10 mouse cellular contexts compared by ENCODE assay signal in the genomic region with DNA sequence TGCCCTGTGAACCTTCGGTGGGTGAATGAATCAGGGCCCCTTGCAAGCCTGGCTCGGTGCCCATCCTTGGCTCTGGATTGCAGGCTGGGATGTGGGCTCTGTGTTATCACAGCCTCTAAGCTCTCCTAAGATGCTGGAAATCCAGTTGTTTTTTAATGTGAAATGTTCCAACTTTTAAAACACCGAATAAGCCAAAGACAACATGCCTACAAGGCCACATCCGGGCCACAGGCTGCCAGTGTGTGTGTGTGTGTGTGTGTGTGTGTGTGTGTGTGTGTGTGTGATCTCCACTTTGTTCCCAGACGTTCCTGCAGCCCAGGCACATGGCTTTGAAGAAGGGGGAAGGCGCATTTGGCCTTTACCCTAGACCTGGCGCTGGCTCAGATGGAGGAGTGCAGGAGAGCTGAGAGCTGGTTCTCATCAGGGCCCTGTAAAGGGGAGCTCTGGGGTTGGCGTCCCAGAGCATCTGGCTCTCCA. TPM values are rescaled to one million over a fixed set of nuclear protein-coding genes. Genes with fewer than 3 reads are reported as not detected.
DNase-seq lines count a peak whose midpoint lies in the region; ATAC-seq and TF ChIP-seq lines count a peak whose summit lies in the region.
"Had no signal": no experiment of that assay in that cellular context is flagged by ENCODE, and none has a peak within 500 bp of the region (broad histone marks: within the 10 kb centered on the region; RNA-seq: fewer than 3 reads in every experiment).

No protein-coding gene starts in this region.

- H3K27me3 ChIP-seq in forebrain, embryonic 13.5 days: no peaks in the 10 kb centered on the region
- H3K27me3 ChIP-seq in forebrain, embryonic 12.5 days: no peaks in the 10 kb centered on the region
- no peaks in the 10 kb centered on the region for H3K27me3 ChIP-seq in Patski
- H3K27me3 ChIP-seq in heart, adult 2 months (ENCODE audit: control insufficient read depth, insufficient read depth, low read length): no peaks in the 10 kb centered on the region
- peaks cover 10% of the 10 kb centered on the region; the same call in 1 of the 2 replicates for H3K27me3 ChIP-seq in liver, embryonic 12.5 days (replicated peaks)

- 68% methylated on average over 8 of the region's 8 CpGs for WGBS in forebrain, embryonic 13.5 days
- WGBS in forebrain, embryonic 12.5 days: 73% methylated on average over 8 of the region's 8 CpGs
- 36% methylated on average over 8 of the region's 8 CpGs for WGBS in heart, adult 2 months
- WGBS in liver, embryonic 12.5 days (ENCODE audit: insufficient replicate concordance): 50% methylated on average over 8 of the region's 8 CpGs

- H3K4me3 ChIP-seq in forebrain, embryonic 13.5 days: no peak overlapping the region
- H3K4me3 ChIP-seq in forebrain, embryonic 12.5 days (replicated peaks): no peak overlapping the region
- H3K4me3 ChIP-seq in heart, adult 2 months: no peak overlapping the region
- no peak overlapping the region for H3K4me3 ChIP-seq in liver, embryonic 12.5 days

- H3K36me3 ChIP-seq in forebrain, embryonic 13.5 days (ENCODE audit: poor library complexity, severe bottlenecking): no peaks in the 10 kb centered on the region
- H3K36me3 ChIP-seq in forebrain, embryonic 12.5 days (replicated peaks): no peaks in the 10 kb centered on the region
- no peaks in the 10 kb centered on the region for H3K36me3 ChIP-seq in heart, adult 2 months (ENCODE audit: control insufficient read depth, insufficient read depth, low read length)
- H3K36me3 ChIP-seq in liver, embryonic 12.5 days: no peaks in the 10 kb centered on the region

- peaks cover 25% of the 10 kb centered on the region for H3K4me1 ChIP-seq in forebrain, embryonic 13.5 days
- no peaks in the 10 kb centered on the region for H3K4me1 ChIP-seq in forebrain, embryonic 12.5 days
- H3K4me1 ChIP-seq in heart, adult 2 months (ENCODE audit: control insufficient read depth, insufficient read depth, low read length): peaks cover 6% of the 10 kb centered on the region
- no peaks in the 10 kb centered on the region; the same call in 1 of the 2 replicates for H3K4me1 ChIP-seq in liver, embryonic 12.5 days

- DNase-seq in Patski (ENCODE audit: low read depth, low spot score): no peak
- peak in 1 of 2 experiments; percentile 54 for DNase-seq in heart, adult 2 months
- DNase-seq in kidney, postnatal 4 days: peak; percentile 50 to 58
- no peak for DNase-seq in layer of hippocampus, adult 9-11 months

- no peak overlapping the region for H3K4me2 ChIP-seq in forebrain, embryonic 13.5 days
- H3K4me2 ChIP-seq in forebrain, embryonic 12.5 days: no peak overlapping the region
- H3K4me2 ChIP-seq in liver, embryonic 12.5 days: no peak overlapping the region

- peak; percentile 27; the same call in 1 of the 2 replicates for ATAC-seq in forebrain, embryonic 13.5 days
- no peak for ATAC-seq in forebrain, embryonic 12.5 days (ENCODE audit: low FRiP score)
- ATAC-seq in Patski: peak; percentile 36
- no peak for ATAC-seq in CD4-positive, CD25-positive, alpha-beta regulatory T cell, adult 4 months
- ATAC-seq in liver, embryonic 12.5 days: no peak

- TF ChIP-seq CTCF in Patski (IDR thresholded peaks at IDR 0.05): no peak
- TF ChIP-seq CTCF in heart, adult 2 months (IDR thresholded peaks at IDR 0.05): no peak

- TF ChIP-seq EP300 in heart, adult 2 months (IDR thresholded peaks at IDR 0.05; ENCODE audit: insufficient read depth, low read depth, low read length): peak; percentile 56; the same call in 1 of the 2 replicates

- H3K9ac ChIP-seq in forebrain, embryonic 13.5 days: no peak overlapping the region
- H3K9ac ChIP-seq in forebrain, embryonic 12.5 days: no peak overlapping the region
- no peak overlapping the region for H3K9ac ChIP-seq in heart, adult 2 months (ENCODE audit: low read depth, low read length)
- H3K9ac ChIP-seq in liver, embryonic 12.5 days: no peak overlapping the region

- POLR2A ChIA-PET in Patski (lab: Charles Lee): no interaction called here

- no peaks in the 10 kb centered on the region for H3K79me2 ChIP-seq in heart, adult 2 months (replicated peaks; ENCODE audit: control insufficient read depth, insufficient read depth, low read length)

- intact Hi-C loops in heart, adult 2 months (cut with DNase I): no loop called here

- no peaks in the 10 kb centered on the region for H3K9me3 ChIP-seq in forebrain, embryonic 13.5 days (replicated peaks)
- no peaks in the 10 kb centered on the region; the same call in 1 of the 2 replicates for H3K9me3 ChIP-seq in forebrain, embryonic 12.5 days
- H3K9me3 ChIP-seq in liver, embryonic 12.5 days (replicated peaks): no peaks in the 10 kb centered on the region

- no peak for TF ChIP-seq POLR2A in heart, adult 2 months (IDR thresholded peaks at IDR 0.05; ENCODE audit: insufficient read depth, low read depth, low read length)

- CTCF ChIA-PET in Patski (lab: Charles Lee): interaction anchor here (1.2 kb wide), 1 partner anchor 39 kb away, joined by 3 read pairs; no protein-coding TSS in a partner anchor

- in situ Hi-C loops in Patski (cut with MboI; ENCODE audit: low pct_unique_long_range_greater_than_20kb): no loop called here

- no peak overlapping the region for H3K27ac ChIP-seq in forebrain, embryonic 13.5 days
- no peak overlapping the region for H3K27ac ChIP-seq in forebrain, embryonic 12.5 days
- no peak overlapping the region for H3K27ac ChIP-seq in heart, adult 2 months
- H3K27ac ChIP-seq in liver, embryonic 12.5 days: no peak overlapping the region
- H3K27ac ChIP-seq: macrophage had no signal

RNA-seq across cellular contexts. Expression of gene Cfap298, which starts 52.4 kb away (rescaled TPM):
- polyA plus RNA-seq in forebrain, embryonic 13.5 days (2015; fragmentation: Nextera tagmentation; extraction: Ambion mirVana): 49.1 and 50.0 TPM in 2 replicates
- 49.6 and 51.0 TPM in 2 replicates for polyA plus RNA-seq in forebrain, embryonic 12.5 days (2016; fragmentation: Nextera tagmentation; extraction: Ambion mirVana)
- polyA plus RNA-seq in Patski (2021): 53.2 TPM
- 10 to 100 TPM; 24.2 to 27.5 TPM for total RNA-seq in heart, adult 2 months (2021)
- polyA plus RNA-seq in heart, adult 2 months (2012; rRNA removed): 8.2 TPM in 2 replicates
- 10 to 100 TPM; 20.2 to 22.6 TPM for polyA plus RNA-seq in CD4-positive, CD25-positive, alpha-beta regulatory T cell, adult 4 months (2017; shearing (Covaris generic))
- polyA plus RNA-seq in liver, embryonic 12.5 days (2016; fragmentation: Nextera tagmentation; extraction: Ambion mirVana): 41.4 and 44.0 TPM in 2 replicates

RNA-seq across cellular contexts. Expression of gene Eva1c, which starts 56.0 kb away (rescaled TPM):
- 4.3 and 5.2 TPM in 2 replicates for polyA plus RNA-seq in forebrain, embryonic 13.5 days (2015; fragmentation: Nextera tagmentation; extraction: Ambion mirVana)
- 2.6 and 3.6 TPM in 2 replicates for polyA plus RNA-seq in forebrain, embryonic 12.5 days (2016; fragmentation: Nextera tagmentation; extraction: Ambion mirVana)
- 0.26 TPM for polyA plus RNA-seq in Patski (2021)
- 1 to 10 TPM; 1.3 to 2.1 TPM for total RNA-seq in heart, adult 2 months (2021)
- polyA plus RNA-seq in heart, adult 2 months (2012; rRNA removed): 0.92 and 1.6 TPM in 2 replicates
- polyA plus RNA-seq in CD4-positive, CD25-positive, alpha-beta regulatory T cell, adult 4 months (2017; shearing (Covaris generic)): not detected
- polyA plus RNA-seq in liver, embryonic 12.5 days (2016; fragmentation: Nextera tagmentation; extraction: Ambion mirVana): 0.11 and 0.30 TPM in 2 replicates
- total RNA-seq: granulocyte monocyte progenitor cell, adult 5-6 weeks had no signal
- polyA plus RNA-seq: macrophage had no signal

Comparison
In these comparisons a context has a peak if more than half of its experiments do, and no peak if none do; other contexts are left out.
1. ATAC-seq: peak in forebrain, embryonic 13.5 days (single experiment) and Patski (single experiment); none in forebrain, embryonic 12.5 days (single experiment), CD4-positive, CD25-positive, alpha-beta regulatory T cell, adult 4 months (single experiment) and liver, embryonic 12.5 days (single experiment).
2. DNase-seq: peak in kidney, postnatal 4 days (2 of 2); none in Patski (single experiment) and layer of hippocampus, adult 9-11 months (single experiment).